Mouse (Mus musculus) spleen, adult 2 months (tissue): Measurements from ENCODE around the gene 4922502D21Rik. TPM values are rescaled to one million over a fixed set of nuclear protein-coding genes. Genes with fewer than 3 reads are reported as not detected.

ENCODE experiments used
- DNase-seq, 2 experiments: peaks; one replicate each; pipeline versions ENCODE4 v3.0.0 to v3.0.0-alpha.2; 2012 to 2021; ENCODE audit warnings: low spot score in 2 of 2, low read depth in 1 of 2
- H3K27ac ChIP-seq: fragments of 200-500 bp; 2 replicates; pipeline ENCODE4 v1.5.1; 2012; ENCODE audit warnings: low read length, inconsistent platforms; ENCODE audit not compliant: insufficient read depth
- H3K27me3 ChIP-seq: fragments of 200-500 bp; 2 replicates; pipeline ENCODE4 v1.6.1; 2012; ENCODE audit warnings: mild to moderate bottlenecking, moderate library complexity, low read length, inconsistent platforms; ENCODE audit not compliant: control insufficient read depth, insufficient read depth
- H3K36me3 ChIP-seq: fragments of 200-500 bp; 2 replicates; pipeline ENCODE4 v1.6.1; 2012; ENCODE audit warnings: mild to moderate bottlenecking, low read length, inconsistent platforms; ENCODE audit not compliant: control insufficient read depth, insufficient read depth
- H3K4me1 ChIP-seq: fragments of 200-500 bp; 2 replicates; pipeline ENCODE4 v1.6.1; 2011; ENCODE audit warnings: inconsistent platforms; ENCODE audit not compliant: control insufficient read depth, insufficient read depth, insufficient read length
- H3K4me3 ChIP-seq: fragments of 200-500 bp; 2 replicates; pipeline ENCODE4 v1.5.1; 2011; ENCODE audit warnings: mild to moderate bottlenecking, inconsistent platforms; ENCODE audit not compliant: insufficient read depth, insufficient read length; ENCODE audit errors: extremely low read depth
- CTCF ChIP-seq: fragments of 200-500 bp; IDR thresholded peaks from 2 replicates; pipeline ENCODE4 v1.5.1; 2011; ENCODE audit warnings: mild to moderate bottlenecking, inconsistent platforms; ENCODE audit not compliant: insufficient read depth, insufficient read length, insufficient replicate concordance; ENCODE audit errors: extremely low read depth
- POLR2A ChIP-seq: fragments of 200-500 bp; IDR thresholded peaks from 2 replicates; pipeline ENCODE4 v1.6.1; 2011; ENCODE audit warnings: low read depth, low read length, inconsistent platforms
- WGBS: fragments of 180-500 bp; shearing (Covaris S2); methylation state at CpG from one replicate; pipeline ENCODE4 v1.1.7; 2018; 5-methylcytosine and 5-hydroxymethylcytosine counted together
- polyA plus RNA-seq: library from polyadenylated mRNA; depleted of rRNA; stranded (reverse); fragments of >200 nt; gene quantifications from 2 replicates; pipeline ENCODE4 v1.2.3, GENCODE M21; 2012; rRNA removed

The 4922502D21Rik gene
- not detected in 2 replicates for polyA plus RNA-seq

DNA sequence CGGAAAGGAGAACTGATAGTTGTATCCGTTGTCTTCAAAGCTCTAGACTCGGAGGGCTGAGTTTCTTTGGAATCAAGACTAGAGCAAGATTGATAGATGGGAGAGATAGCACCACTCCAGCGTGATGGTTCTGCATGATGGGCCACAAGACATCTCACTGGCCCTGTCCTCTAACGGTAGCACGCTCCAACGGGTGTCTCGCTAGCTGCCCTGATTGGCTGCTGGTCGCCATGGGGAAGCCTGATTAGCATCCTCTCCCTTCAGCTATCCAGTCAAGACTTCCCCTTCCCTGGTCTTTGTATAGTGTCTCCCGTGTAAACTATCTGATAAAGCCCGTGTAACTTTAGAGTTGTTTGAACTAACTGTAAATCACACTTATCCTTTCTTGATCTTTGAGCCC is at the start of gene 4922502D21Rik:
TSS of gene 4922502D21Rik (minus strand) at position 187 of the 400 bp plus-strand sequence.
- H3K4me3 ChIP-seq = no peak within 1 kb of the TSS
- H3K27me3 ChIP-seq = no peaks in the 10 kb centered on the region
- TF ChIP-seq POLR2A = no peak
- no peak for TF ChIP-seq CTCF
- H3K36me3 ChIP-seq = no peaks in the 10 kb centered on the region
- H3K27ac ChIP-seq = no peak within 1 kb of the TSS
- 50% methylated on average over 11 of the region's 11 CpGs for WGBS
- DNase-seq = no peak
- no peaks in the 10 kb centered on the region; the same call in 1 of the 2 replicates for H3K4me1 ChIP-seq

DNA sequence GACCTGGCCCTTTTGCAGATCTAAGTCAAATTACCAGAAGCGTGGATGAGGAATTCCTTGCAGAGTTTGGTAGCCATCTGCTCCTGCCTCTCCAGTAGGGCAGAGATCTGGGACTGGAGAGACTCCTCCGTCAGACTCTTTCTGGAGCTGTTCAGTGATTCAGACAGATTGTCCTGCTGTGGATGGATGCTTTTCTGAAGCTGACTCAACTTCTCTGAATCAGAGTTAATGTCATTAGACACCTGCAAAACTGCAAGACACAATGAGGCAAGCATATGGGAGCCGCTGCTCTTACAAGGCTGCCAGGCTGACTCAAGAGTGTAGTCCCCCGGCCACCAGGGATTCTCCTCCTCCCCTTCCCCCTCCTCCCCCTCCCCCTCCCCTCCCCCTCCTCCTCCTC is 48.9 kb upstream of the 4922502D21Rik start:
- H3K27ac ChIP-seq = no peak overlapping the region
- 85% methylated on average over 4 of the region's 4 CpGs for WGBS

DNA sequence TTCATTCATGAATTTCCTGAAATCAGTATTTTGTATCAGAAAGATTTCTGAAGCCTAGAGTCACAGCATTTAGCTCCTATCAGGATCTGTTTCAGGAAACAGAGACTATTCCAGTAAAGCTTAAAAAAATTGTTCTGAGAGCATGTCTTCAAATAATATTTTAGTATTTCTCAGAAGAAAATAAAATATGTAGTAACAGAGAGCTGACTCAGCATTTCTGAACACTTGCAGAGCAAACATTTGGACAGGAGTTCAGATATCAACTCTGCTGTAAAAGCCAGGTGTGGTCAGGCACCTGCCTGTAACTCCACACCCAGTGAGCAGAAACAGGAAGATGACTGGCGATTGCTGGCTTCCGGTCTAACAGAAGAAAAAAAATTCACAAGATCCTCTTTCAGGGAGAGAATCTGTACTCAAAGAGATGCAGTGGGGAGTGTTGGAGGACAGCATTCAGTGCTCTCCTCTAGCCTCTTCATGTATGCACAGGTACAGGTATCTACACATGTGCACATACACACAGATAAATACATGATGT is 43.4 kb upstream of the 4922502D21Rik start:
- DNase-seq = peak; percentile 11 to 27
- Histone ChIP-seq H3K36me3 (no peaks in the 10 kb centered on the region), H3K4me3 (no peak overlapping the region), H3K4me1 (peaks cover 4% of the 10 kb centered on the region; the same call in 1 of the 2 replicates), H3K27me3 (no peaks in the 10 kb centered on the region), H3K27ac (no peak overlapping the region)
- WGBS = 6% methylated on average over 2 of the region's 2 CpGs
- no peak for TF ChIP-seq POLR2A
- TF ChIP-seq CTCF = no peak

More for the DNA sequence above, 48.9 kb upstream of the 4922502D21Rik start:
- TF ChIP-seq POLR2A (no peak), CTCF (no peak)
- Histone ChIP-seq H3K4me3 (no peak overlapping the region), H3K36me3 (no peaks in the 10 kb centered on the region), H3K4me1 (no peaks in the 10 kb centered on the region), H3K27me3 (no peaks in the 10 kb centered on the region)
- no peak for DNase-seq

DNA sequence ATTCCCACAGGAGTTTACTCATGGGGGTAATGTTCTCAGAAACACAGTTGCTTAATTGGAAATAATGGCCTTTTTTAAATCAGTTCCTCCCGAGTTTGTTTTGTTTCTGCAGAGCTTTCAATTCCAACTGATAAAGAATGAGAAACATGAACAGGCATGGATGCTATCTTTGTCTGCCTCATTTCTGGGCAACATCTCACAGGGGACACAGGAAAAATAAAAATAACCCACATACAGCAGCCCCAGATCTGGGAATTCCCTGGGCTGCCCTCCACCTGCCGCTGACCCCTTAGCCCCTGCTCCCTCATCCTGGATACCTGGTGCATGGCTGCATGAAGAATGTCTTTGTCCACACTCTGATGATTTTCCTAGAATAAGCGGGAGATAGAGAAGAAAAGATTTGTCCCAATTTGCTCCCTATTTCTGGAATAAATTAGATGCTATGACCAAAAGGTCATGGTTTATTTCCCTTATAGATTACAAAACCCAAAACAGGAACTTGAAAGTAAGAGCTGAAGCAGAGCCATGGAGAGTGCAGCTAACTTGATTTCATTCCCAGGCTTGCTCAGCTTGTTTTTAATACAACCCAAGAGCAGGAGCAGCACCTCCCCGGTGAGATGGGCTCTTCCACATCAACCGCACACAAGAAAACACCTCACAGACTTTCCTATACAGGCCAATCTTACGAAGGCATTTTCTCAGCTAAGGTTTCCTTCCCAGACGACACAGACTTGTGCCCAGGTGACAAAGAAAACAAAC is 38.0 kb upstream of the 4922502D21Rik start:
- TF ChIP-seq CTCF (no peak), POLR2A (no peak)
- Histone ChIP-seq H3K4me1 (peaks cover 2% of the 10 kb centered on the region; the same call in 1 of the 2 replicates), H3K27me3 (no peaks in the 10 kb centered on the region), H3K36me3 (no peaks in the 10 kb centered on the region), H3K4me3 (no peak overlapping the region), H3K27ac (no peak overlapping the region; the same call in none of the 2 replicates)
- 58% methylated on average over 7 of the region's 7 CpGs for WGBS
- DNase-seq = no peak

DNA sequence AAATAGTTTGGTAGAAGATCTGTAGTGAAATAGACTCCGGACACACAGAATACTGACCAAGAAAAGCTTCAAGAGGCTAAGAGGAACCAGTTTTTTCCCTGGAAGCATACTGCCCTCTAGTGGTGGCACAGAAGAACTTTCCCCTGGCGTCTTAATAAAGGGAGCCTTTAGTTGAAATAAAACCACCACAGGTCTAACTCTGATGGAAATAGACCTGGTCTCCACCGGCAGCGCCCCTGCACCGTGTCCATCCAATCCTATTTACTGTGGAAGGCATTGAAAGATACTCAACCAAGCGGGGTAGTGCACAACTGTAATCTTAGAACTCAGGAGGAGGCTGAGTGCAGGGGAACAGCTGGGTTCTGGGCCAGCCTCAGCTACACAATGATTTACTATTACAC is 34.4 kb upstream of the 4922502D21Rik start:
- Histone ChIP-seq H3K27ac (no peak overlapping the region), H3K4me1 (peaks cover 2% of the 10 kb centered on the region; the same call in 1 of the 2 replicates), H3K27me3 (no peaks in the 10 kb centered on the region), H3K4me3 (no peak overlapping the region), H3K36me3 (no peaks in the 10 kb centered on the region)
- 7% methylated on average over 6 of the region's 6 CpGs for WGBS
- peak; percentile 48 to 56 for DNase-seq
- peak; percentile 38; the same call in 1 of the 2 replicates for TF ChIP-seq CTCF
- TF ChIP-seq POLR2A = no peak

DNA sequence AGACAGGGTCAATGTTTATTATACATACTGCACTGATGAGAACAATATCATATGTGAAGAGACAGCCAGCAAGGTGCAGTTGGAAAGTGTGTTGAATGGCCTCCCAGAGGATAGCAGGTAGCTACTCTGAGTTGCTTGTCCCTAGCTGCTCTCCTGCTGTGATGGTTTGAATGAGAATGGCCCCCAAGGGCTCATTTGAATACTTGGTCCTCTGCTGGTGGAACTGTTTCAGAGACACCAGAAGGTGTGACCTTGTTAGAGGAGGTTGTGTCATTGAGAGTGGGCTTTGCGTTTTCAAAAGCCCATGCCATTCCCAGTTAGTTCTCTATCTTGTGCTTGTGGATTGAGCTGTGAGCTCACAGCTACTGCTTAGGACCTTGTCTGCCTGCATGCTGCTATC is 32.3 kb upstream of the 4922502D21Rik start:
- WGBS = 94% methylated on average over 1 of the region's 1 CpGs
- no peak for DNase-seq
- Histone ChIP-seq H3K27me3 (no peaks in the 10 kb centered on the region), H3K4me1 (no peaks in the 10 kb centered on the region; the same call in 1 of the 2 replicates), H3K27ac (no peak overlapping the region), H3K4me3 (no peak overlapping the region), H3K36me3 (no peaks in the 10 kb centered on the region)
- TF ChIP-seq POLR2A (no peak), CTCF (no peak)
